Mouse (Mus musculus): ENCODE data around the gene D7Ertd443e. TPM values are rescaled to one million over a fixed set of nuclear protein-coding genes. Genes with fewer than 3 reads are reported as not detected.

Gene D7Ertd443e
- total RNA-seq (2022), result not detected

- no peak for DNase-seq (ENCODE audit: low spot score in 2 of 2)
These were observed at the start of gene D7Ertd443e for GRCm38 (mm10) chr7:134385561-134385960. TSS of gene D7Ertd443e (minus strand) at chr7:134385661.

GRCm38 (mm10) chr7:134431681-134432080 is 46.2 kb upstream of the D7Ertd443e start:
- DNase-seq (ENCODE audit: low spot score in 2 of 2), result no peak

GRCm38 (mm10) chr7:134428676-134429075 is 43.2 kb upstream of the D7Ertd443e start:
- no peak for DNase-seq (ENCODE audit: low spot score in 2 of 2)

GRCm38 (mm10) chr7:134415014-134415413 is 29.6 kb upstream of the D7Ertd443e start:
- DNase-seq (ENCODE audit: low spot score in 2 of 2), result no peak

- DNase-seq (ENCODE audit: low spot score in 2 of 2), result no peak
These were observed 28.7 kb upstream of the D7Ertd443e start for GRCm38 (mm10) chr7:134414005-134414690.

GRCm38 (mm10) chr7:134408641-134409040 is 23.2 kb upstream of the D7Ertd443e start:
- DNase-seq (ENCODE audit: low spot score in 2 of 2), result no peak

GRCm38 (mm10) chr7:134400746-134401145 is 15.3 kb upstream of the D7Ertd443e start:
- no peak for DNase-seq (ENCODE audit: low spot score in 2 of 2)

GRCm38 (mm10) chr7:134396769-134397168 is 11.3 kb upstream of the D7Ertd443e start:
- no peak for DNase-seq (ENCODE audit: low spot score in 2 of 2)

GRCm38 (mm10) chr7:134382791-134383190 is 2.7 kb downstream of the D7Ertd443e start:
- no peak for DNase-seq (ENCODE audit: low spot score in 2 of 2)

GRCm38 (mm10) chr7:134381407-134381861 is 4.0 kb downstream of the D7Ertd443e start:
- no peak for DNase-seq (ENCODE audit: low spot score in 2 of 2)

- no peak for DNase-seq (ENCODE audit: low spot score in 2 of 2)
These were observed 7.2 kb downstream of the D7Ertd443e start for GRCm38 (mm10) chr7:134378273-134378672.

- no peak for DNase-seq (ENCODE audit: low spot score in 2 of 2)
These were observed 8.7 kb downstream of the D7Ertd443e start for GRCm38 (mm10) chr7:134376786-134377185.

GRCm38 (mm10) chr7:134372276-134372675 is 13.2 kb downstream of the D7Ertd443e start:
- DNase-seq (ENCODE audit: low spot score in 2 of 2), result no peak

- no peak for DNase-seq (ENCODE audit: low spot score in 2 of 2)
These were observed 16.2 kb downstream of the D7Ertd443e start for GRCm38 (mm10) chr7:134369241-134369640.

GRCm38 (mm10) chr7:134362257-134362870 is 23.1 kb downstream of the D7Ertd443e start:
- DNase-seq (ENCODE audit: low spot score in 2 of 2), result no peak

GRCm38 (mm10) chr7:134348825-134349224 is 36.6 kb downstream of the D7Ertd443e start:
- no peak for DNase-seq (ENCODE audit: low spot score in 2 of 2)

- no peak for DNase-seq (ENCODE audit: low spot score in 2 of 2)
These were observed 43.3 kb downstream of the D7Ertd443e start for GRCm38 (mm10) chr7:134342202-134342601.

- DNase-seq (ENCODE audit: low spot score in 2 of 2), result no peak
These were observed 49.5 kb downstream of the D7Ertd443e start for GRCm38 (mm10) chr7:134335951-134336350.

GRCm38 (mm10) chr7:134320979-134321378 is 64.5 kb downstream of the D7Ertd443e start:
- no peak for DNase-seq (ENCODE audit: low spot score in 2 of 2)

- no peak for DNase-seq (ENCODE audit: low spot score in 2 of 2)
These were observed 83.4 kb downstream of the D7Ertd443e start for GRCm38 (mm10) chr7:134302084-134302483.

GRCm38 (mm10) chr7:134301285-134301684 is 84.2 kb downstream of the D7Ertd443e start:
- no peak for DNase-seq (ENCODE audit: low spot score in 2 of 2)

- DNase-seq (ENCODE audit: low spot score in 2 of 2), result no peak
These were observed 92.7 kb downstream of the D7Ertd443e start for GRCm38 (mm10) chr7:134292750-134293149.

Data from gastrocnemius, adult 8-10 months (tissue).